Mouse (Mus musculus) layer of hippocampus, adult 6 months (tissue): ENCODE data around the gene Chek2. TPM values are rescaled to one million over a fixed set of nuclear protein-coding genes. Genes with fewer than 3 reads are reported as not detected.

ENCODE experiments used
- long read RNA-seq, 2 experiments: library from polyadenylated mRNA; unstranded; transcript quantifications; one replicate each; pipeline ENCODE4 v2.0.0; 2019 to 2020
- polyA plus RNA-seq: library from polyadenylated mRNA; unstranded; fragments of <200 nt; fragmentation: Nextera tagmentation; gene quantifications from 2 replicates; pipeline ENCODE4 v1.2.3, GENCODE M21; 2021

The Chek2 gene
- 2.3 TPM in 2 replicates for polyA plus RNA-seq
- long read RNA-seq, experiment 1, partial matches to known transcripts = 2 of 4 reads
- long read RNA-seq, experiment 1, other reads (novel, unspliced or antisense) = 2 of 4 reads
- long read RNA-seq, experiment 2, partial matches to known transcripts = 2 of 4 reads
- long read RNA-seq, experiment 2, other reads (novel, unspliced or antisense) = 2 of 4 reads

DNA sequence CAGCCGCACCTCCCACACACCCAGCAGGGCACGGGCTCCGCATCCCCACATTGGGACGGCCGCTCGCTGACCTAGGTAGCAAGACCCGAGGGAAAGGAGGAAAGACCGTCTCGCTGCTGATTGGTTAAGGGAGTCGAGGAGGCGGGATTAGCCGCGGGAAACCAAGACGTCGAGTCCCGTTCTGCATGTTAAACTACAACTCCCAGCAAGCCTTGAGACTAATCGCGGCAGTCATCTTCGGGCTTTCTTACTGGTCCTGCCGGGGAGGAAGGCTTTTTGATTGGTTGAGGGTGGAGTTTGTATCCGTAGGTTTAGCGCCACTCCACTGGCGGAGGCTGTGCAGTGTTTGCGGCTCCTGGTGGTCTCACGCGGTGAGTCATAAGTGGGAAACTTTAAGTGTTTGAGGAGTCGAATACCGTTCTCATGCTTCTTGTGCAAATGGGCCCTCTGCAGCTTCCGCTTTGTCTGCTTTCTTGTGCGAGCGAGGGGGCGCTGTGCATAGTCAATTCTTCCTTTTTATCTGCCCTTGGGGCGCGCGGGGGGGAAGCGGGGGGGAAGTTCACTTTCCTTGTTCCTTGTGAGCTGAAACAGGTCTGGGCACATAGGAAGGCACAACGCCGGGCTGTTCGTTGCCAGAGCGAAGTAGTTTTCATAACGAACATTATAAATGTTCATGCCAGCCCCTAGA is at the start of gene Chek2, which contains the start of gene Hscb:
Gene Chek2 (plus strand): TSS at position 302 of the 688 bp plus-strand sequence.
Gene Hscb (minus strand): TSS at position 100 of the 688 bp plus-strand sequence.

DNA sequence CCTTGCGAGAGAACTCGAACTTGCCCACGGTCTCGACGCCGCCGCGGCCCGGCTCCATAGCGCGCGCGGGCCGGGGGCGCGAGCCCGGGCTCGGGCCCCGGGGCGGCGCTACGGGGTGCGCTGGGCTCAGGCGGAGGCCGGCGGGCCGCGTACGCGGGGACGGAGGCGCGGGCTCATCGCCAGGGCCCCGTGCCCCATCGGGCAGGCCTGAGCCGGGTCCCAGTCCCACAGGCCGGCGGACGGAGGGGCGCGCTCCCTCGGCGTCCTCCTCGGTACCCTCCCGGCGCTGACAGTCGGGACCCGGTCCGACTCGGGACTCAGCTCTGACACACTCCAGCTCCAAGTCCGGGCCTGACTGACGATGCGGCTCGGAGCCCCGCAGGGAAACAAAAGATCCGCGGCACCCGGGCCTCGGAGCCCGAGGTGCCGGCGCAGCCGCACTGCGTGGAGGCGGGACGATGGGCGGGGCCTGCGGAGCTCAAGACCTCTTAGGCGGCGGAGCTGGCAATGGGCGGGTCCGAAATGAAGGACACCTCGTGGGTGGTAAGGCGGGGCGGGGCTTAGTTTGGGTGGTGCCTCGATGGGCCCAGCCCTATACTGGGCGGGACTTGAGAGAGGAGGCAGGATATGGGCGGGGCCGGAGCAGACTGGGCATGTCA is 30.0 kb upstream of the Chek2 start, which contains the start of gene Ulk1:
Gene Ulk1 (minus strand): TSS at position 431 of the 659 bp plus-strand sequence.

DNA sequence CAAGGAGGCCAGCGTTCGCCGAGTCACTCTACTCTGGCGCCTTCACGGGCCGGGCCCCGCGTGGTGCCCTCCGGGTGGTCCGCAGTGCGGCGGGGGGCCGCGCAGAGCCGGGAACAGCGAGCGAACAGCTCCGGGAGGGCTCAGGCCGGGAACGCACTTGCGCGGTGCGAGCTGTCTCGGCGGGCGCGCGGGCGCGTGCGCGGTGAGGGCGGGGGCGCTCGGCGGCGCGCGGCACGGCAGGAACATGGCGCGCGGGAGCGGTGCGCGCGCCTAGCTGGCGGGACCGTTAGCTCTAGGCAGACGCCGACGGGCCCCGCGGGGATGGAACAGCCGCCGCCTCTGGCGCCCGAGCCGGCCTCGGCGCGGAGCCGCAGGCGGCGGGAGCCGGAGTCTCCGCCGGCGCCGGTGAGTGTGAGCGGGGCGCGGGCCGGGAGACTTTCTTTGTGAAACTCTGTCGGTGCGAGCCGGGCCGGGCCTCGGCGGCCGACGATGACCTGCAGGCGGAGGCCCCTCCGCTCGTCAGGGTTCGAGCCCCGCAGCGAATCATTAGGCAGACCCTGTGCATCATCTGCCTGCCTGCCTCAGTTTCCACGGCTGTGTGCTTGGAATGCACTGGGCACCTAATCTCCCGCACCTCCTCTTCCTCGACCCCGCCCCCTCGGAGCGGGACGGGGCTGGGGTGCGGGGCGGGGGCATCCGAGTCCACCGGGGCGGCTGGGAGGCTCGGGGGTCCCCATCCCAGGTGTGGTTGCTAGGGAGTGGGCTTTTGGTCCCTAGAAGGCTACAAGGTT is 40.0 kb downstream of the Chek2 start, which contains the start of gene Ttc28:
Gene Ttc28 (plus strand): TSS at position 220 of the 791 bp plus-strand sequence.

Other genes starting within 250 kb of the Chek2 start
- 27.5 and 31.9 TPM in 2 replicates for gene Noc4l, start 186.6 kb upstream of the Chek2 start, polyA plus RNA-seq
- 6.8 and 6.9 TPM in 2 replicates for gene Ddx51, start 186.5 kb upstream of the Chek2 start, polyA plus RNA-seq
- 22.9 and 27.0 TPM in 2 replicates for gene Ep400, start 69.3 kb upstream of the Chek2 start, polyA plus RNA-seq
- gene Pus1, start 59.3 kb upstream of the Chek2 start, polyA plus RNA-seq = 7.9 and 8.1 TPM in 2 replicates
- gene Ulk1, start 29.9 kb upstream of the Chek2 start, polyA plus RNA-seq = 7.1 and 7.2 TPM in 2 replicates
- 23.4 and 23.7 TPM in 2 replicates for gene Hscb, start 202 bp upstream of the Chek2 start, polyA plus RNA-seq
- gene Ttc28, start 39.8 kb downstream of the Chek2 start, polyA plus RNA-seq = 2.0 and 2.6 TPM in 2 replicates